Mouse (Mus musculus) inflammation-experienced regulatory T-cells, adult 16 weeks (primary cell): ENCODE results near the gene Ankrd9. TPM values are rescaled to one million over a fixed set of nuclear protein-coding genes. Genes with fewer than 3 reads are reported as not detected.

Source experiments
- polyA plus RNA-seq: library from polyadenylated mRNA; unstranded; fragments of 100-300 nt; shearing (Covaris generic); gene quantifications from one replicate; pipeline ENCODE4 v1.2.1, GENCODE M21; 2017

The Ankrd9 gene
- 2.5 TPM for polyA plus RNA-seq

GRCm38 (mm10) chr12:110978607-110979406, at the start of gene Ankrd9:
Gene Ankrd9 (minus strand): TSS chr12:110979040.

Other genes with a start within 250 kb of the Ankrd9 start
- gene Wdr20, start 241.1 kb downstream of the Ankrd9 start, polyA plus RNA-seq: 60.5 TPM
- not detected for gene Mok, start 138.1 kb downstream of the Ankrd9 start, polyA plus RNA-seq
- gene Zfp839, start 128.8 kb downstream of the Ankrd9 start, polyA plus RNA-seq: 2.1 TPM
- 40.0 TPM for gene Cinp, start 89.9 kb downstream of the Ankrd9 start, polyA plus RNA-seq
- 3.6 TPM for gene Tecpr2, start 89.8 kb downstream of the Ankrd9 start, polyA plus RNA-seq
- gene Rcor1, start 60.3 kb upstream of the Ankrd9 start, polyA plus RNA-seq: 6.3 TPM
- 30.7 TPM for gene Traf3, start 187.3 kb upstream of the Ankrd9 start, polyA plus RNA-seq
- 0.98 TPM for gene 4930595D18Rik, start 205.5 kb upstream of the Ankrd9 start, polyA plus RNA-seq